Mouse (Mus musculus) forebrain, embryonic 14.5 days (tissue): Measurements from ENCODE around the gene Katnal1. TPM values are rescaled to one million over a fixed set of nuclear protein-coding genes. Genes with fewer than 3 reads are reported as not detected.

Experiments
- ATAC-seq: fragments of 200-750 bp; cut with Nextera tagmentation; 2 replicates; pipeline ENCODE4 v1.8.0; 2017; ENCODE audit warnings: mild to moderate bottlenecking, moderate library complexity
- DNase-seq: peaks from one replicate; pipeline ENCODE4 v3.0.0-alpha.2; 2015; ENCODE audit warnings: low spot score
- H3K27ac ChIP-seq: fragments of 300-500 bp; sonication (generic); 2 replicates; pipeline ENCODE4 v1.5.1; 2014; ENCODE audit warnings: low read depth, mild to moderate bottlenecking, control low read depth, low read length, moderate library complexity
- H3K27me3 ChIP-seq: fragments of 300-500 bp; sonication (generic); replicated peaks from 2 replicates; pipeline ENCODE4 v1.6.1; 2014; ENCODE audit warnings: low read length, control low read depth, mixed read lengths; ENCODE audit not compliant: control insufficient read depth, insufficient read depth
- H3K36me3 ChIP-seq: fragments of 300-500 bp; sonication (generic); 2 replicates; pipeline ENCODE4 v1.6.1; 2014; ENCODE audit warnings: low read length, control low read depth; ENCODE audit not compliant: control insufficient read depth, insufficient read depth
- H3K4me1 ChIP-seq: fragments of 300-500 bp; sonication (generic); 2 replicates; pipeline ENCODE4 v1.6.1; 2014; ENCODE audit warnings: antibody characterized with exemption, low read length, control low read depth; ENCODE audit not compliant: control insufficient read depth, insufficient read depth
- H3K4me2 ChIP-seq: fragments of 300-500 bp; sonication (generic); 2 replicates; pipeline ENCODE4 v1.6.1; 2014; ENCODE audit warnings: mild to moderate bottlenecking, control low read depth, low read length
- H3K4me3 ChIP-seq: fragments of 300-500 bp; sonication (generic); 2 replicates; pipeline ENCODE4 v1.5.1; 2014; ENCODE audit warnings: low read depth, low read length, control low read depth
- H3K9ac ChIP-seq: fragments of 300-500 bp; sonication (generic); 2 replicates; pipeline ENCODE4 v1.6.1; 2014; ENCODE audit warnings: mild to moderate bottlenecking, low read length, control low read depth, moderate library complexity
- H3K9me3 ChIP-seq: fragments of 300-500 bp; sonication (generic); replicated peaks from 2 replicates; pipeline ENCODE4 v1.6.1; 2016; ENCODE audit warnings: low read length, control low read depth, mixed read lengths; ENCODE audit not compliant: control insufficient read depth
- WGBS: fragments of 180-500 bp; shearing (Covaris S2); extraction: QIAGEN DNeasy Blood & Tissue Kit; methylation state at CpG from one replicate; pipeline ENCODE4 v1.1.7; 2014; 5-methylcytosine and 5-hydroxymethylcytosine counted together
- polyA plus RNA-seq: library from polyadenylated mRNA; unstranded; fragments of >200 nt; fragmentation: Nextera tagmentation; extraction: Ambion mirVana; gene quantifications from 2 replicates; pipeline ENCODE4 v1.2.1, GENCODE M21; 2014

Katnal1 gene
- polyA plus RNA-seq, 1 experiment from 2014 or later = 30.6 TPM

GRCm38 (mm10) chr5:148948577-148948976 lies 19.5 kb upstream of the Katnal1 start:
- Histone ChIP-seq H3K4me2 (no peak overlapping the region), H3K4me3 (no peak overlapping the region), H3K36me3 (no peaks in the 10 kb centered on the region), H3K27ac (no peak overlapping the region), H3K9me3 (no peaks in the 10 kb centered on the region), H3K9ac (no peak overlapping the region), H3K27me3 (no peaks in the 10 kb centered on the region), H3K4me1 (no peaks in the 10 kb centered on the region)
- ATAC-seq (no peak), DNase-seq (no peak)
- WGBS = 82% methylated on average over 9 of the region's 9 CpGs

GRCm38 (mm10) chr5:148947412-148947811 lies 18.3 kb upstream of the Katnal1 start:
- 75% methylated on average over 4 of the region's 4 CpGs for WGBS

GRCm38 (mm10) chr5:148946787-148947186 lies 17.7 kb upstream of the Katnal1 start:
- 75% methylated on average over 5 of the region's 5 CpGs for WGBS
- H3K4me1 ChIP-seq = no peaks in the 10 kb centered on the region
- no peak overlapping the region for H3K9ac ChIP-seq
- no peak overlapping the region for H3K4me3 ChIP-seq
- H3K27me3 ChIP-seq = no peaks in the 10 kb centered on the region
- H3K27ac ChIP-seq = no peak overlapping the region
- DNase-seq = no peak
- no peak overlapping the region for H3K4me2 ChIP-seq
- no peak for ATAC-seq
- H3K36me3 ChIP-seq = no peaks in the 10 kb centered on the region
- H3K9me3 ChIP-seq = 0 out of 2 replicates have a peak, but pooled peaks cover 4% of the 10 kb centered on the region

More at GRCm38 (mm10) chr5:148947412-148947811, 18.3 kb upstream of the Katnal1 start:
- ATAC-seq = no peak
- H3K27ac ChIP-seq = no peak overlapping the region
- no peak for DNase-seq
- H3K27me3 ChIP-seq = no peaks in the 10 kb centered on the region
- H3K4me2 ChIP-seq = no peak overlapping the region
- 0 out of 2 replicates have a peak, but pooled peaks cover 2% of the 10 kb centered on the region for H3K9me3 ChIP-seq
- no peaks in the 10 kb centered on the region for H3K4me1 ChIP-seq
- H3K4me3 ChIP-seq = no peak overlapping the region
- H3K36me3 ChIP-seq = no peaks in the 10 kb centered on the region
- H3K9ac ChIP-seq = no peak overlapping the region

GRCm38 (mm10) chr5:148945735-148946134 lies 16.6 kb upstream of the Katnal1 start:
- no peak overlapping the region for H3K4me3 ChIP-seq
- DNase-seq (no peak), ATAC-seq (no peak)
- H3K9me3 ChIP-seq = 0 out of 2 replicates have a peak, but pooled peaks cover 4% of the 10 kb centered on the region
- H3K27me3 ChIP-seq = no peaks in the 10 kb centered on the region
- H3K9ac ChIP-seq = no peak overlapping the region
- 73% methylated on average over 2 of the region's 2 CpGs for WGBS
- H3K36me3 ChIP-seq = no peaks in the 10 kb centered on the region
- H3K27ac ChIP-seq = no peak overlapping the region
- H3K4me2 ChIP-seq = no peak overlapping the region
- H3K4me1 ChIP-seq = no peaks in the 10 kb centered on the region

- 76% methylated on average over 8 of the region's 8 CpGs for WGBS
- H3K9ac ChIP-seq = no peak overlapping the region
- no peak overlapping the region for H3K27ac ChIP-seq
- no peak overlapping the region for H3K4me2 ChIP-seq
- H3K9me3 ChIP-seq = 0 out of 2 replicates have a peak, but pooled peaks cover 4% of the 10 kb centered on the region
- no peaks in the 10 kb centered on the region for H3K27me3 ChIP-seq
- H3K4me3 ChIP-seq = no peak overlapping the region
- no peak for DNase-seq
- no peak for ATAC-seq
- H3K4me1 ChIP-seq = no peaks in the 10 kb centered on the region
- no peaks in the 10 kb centered on the region for H3K36me3 ChIP-seq
Measured at GRCm38 (mm10) chr5:148944024-148944423, 14.9 kb upstream of the Katnal1 start.

- no peaks in the 10 kb centered on the region for H3K4me1 ChIP-seq
- no peak overlapping the region for H3K4me3 ChIP-seq
- no peak overlapping the region for H3K27ac ChIP-seq
- ATAC-seq (no peak), DNase-seq (no peak)
- H3K9me3 ChIP-seq = 0 out of 2 replicates have a peak, but pooled peaks cover 4% of the 10 kb centered on the region
- H3K9ac ChIP-seq = no peak overlapping the region
- H3K4me2 ChIP-seq = no peak overlapping the region
- WGBS = 68% methylated on average over 10 of the region's 10 CpGs
- H3K36me3 ChIP-seq = no peaks in the 10 kb centered on the region
- H3K27me3 ChIP-seq = no peaks in the 10 kb centered on the region
Measured at GRCm38 (mm10) chr5:148943444-148943843, 14.3 kb upstream of the Katnal1 start.

- Histone ChIP-seq H3K36me3 (no peaks in the 10 kb centered on the region), H3K4me2 (no peak overlapping the region), H3K27ac (no peak overlapping the region), H3K9me3 (0 out of 2 replicates have a peak, but pooled peaks cover 4% of the 10 kb centered on the region), H3K4me3 (no peak overlapping the region), H3K9ac (no peak overlapping the region), H3K27me3 (no peaks in the 10 kb centered on the region), H3K4me1 (no peaks in the 10 kb centered on the region)
- 60% methylated on average over 11 of the region's 11 CpGs for WGBS
- no peak for DNase-seq
- no peak for ATAC-seq
Measured at GRCm38 (mm10) chr5:148942957-148943356, 13.8 kb upstream of the Katnal1 start.

GRCm38 (mm10) chr5:148942305-148942704 lies 13.2 kb upstream of the Katnal1 start:
- 94% methylated on average over 6 of the region's 6 CpGs for WGBS
- no peak for ATAC-seq
- no peaks in the 10 kb centered on the region for H3K36me3 ChIP-seq

GRCm38 (mm10) chr5:148941867-148942266 lies 12.7 kb upstream of the Katnal1 start:
- DNase-seq (peak; percentile 31), ATAC-seq (no peak)
- Histone ChIP-seq H3K9ac (no peak overlapping the region), H3K4me3 (no peak overlapping the region), H3K27ac (no peak overlapping the region), H3K4me1 (no peaks in the 10 kb centered on the region), H3K4me2 (no peak overlapping the region), H3K9me3 (0 out of 2 replicates have a peak, but pooled peaks cover 4% of the 10 kb centered on the region), H3K27me3 (no peaks in the 10 kb centered on the region), H3K36me3 (no peaks in the 10 kb centered on the region)
- WGBS = 73% methylated on average over 10 of the region's 10 CpGs

More at GRCm38 (mm10) chr5:148942305-148942704, 13.2 kb upstream of the Katnal1 start:
- Histone ChIP-seq H3K4me1 (no peaks in the 10 kb centered on the region), H3K9ac (no peak overlapping the region), H3K4me3 (no peak overlapping the region), H3K9me3 (0 out of 2 replicates have a peak, but pooled peaks cover 4% of the 10 kb centered on the region), H3K27ac (no peak overlapping the region), H3K27me3 (no peaks in the 10 kb centered on the region), H3K4me2 (no peak overlapping the region)
- no peak for DNase-seq
